Mouse (Mus musculus) stomach, postnatal 0 days (tissue): ENCODE results near the gene Gm45233.

Experiments used
- CTCF ChIP-seq: IDR thresholded peaks from 2 replicates; pipeline ENCODE4 v1.5.1; 2016; ENCODE audit warnings: antibody characterized with exemption, low read depth, mild to moderate bottlenecking, moderate library complexity
- EP300 ChIP-seq: optimal IDR thresholded peaks from 2 replicates; pipeline ENCODE3; 2016; ENCODE audit warnings: antibody characterized with exemption

GRCm38 (mm10) chr7:43442684-43443083 lies 1.2 kb upstream of the Gm45233 start:
- no peak for TF ChIP-seq EP300
- TF ChIP-seq CTCF: no peak
